Mouse (Mus musculus): ENCODE measurements around the gene Gm20431.
"Not testable (repeated sequence)": the region's sequence is repeated elsewhere in the genome, so short reads cannot be mapped to it uniquely, and the experiment has no call there.

Gm20431 gene

DNA sequence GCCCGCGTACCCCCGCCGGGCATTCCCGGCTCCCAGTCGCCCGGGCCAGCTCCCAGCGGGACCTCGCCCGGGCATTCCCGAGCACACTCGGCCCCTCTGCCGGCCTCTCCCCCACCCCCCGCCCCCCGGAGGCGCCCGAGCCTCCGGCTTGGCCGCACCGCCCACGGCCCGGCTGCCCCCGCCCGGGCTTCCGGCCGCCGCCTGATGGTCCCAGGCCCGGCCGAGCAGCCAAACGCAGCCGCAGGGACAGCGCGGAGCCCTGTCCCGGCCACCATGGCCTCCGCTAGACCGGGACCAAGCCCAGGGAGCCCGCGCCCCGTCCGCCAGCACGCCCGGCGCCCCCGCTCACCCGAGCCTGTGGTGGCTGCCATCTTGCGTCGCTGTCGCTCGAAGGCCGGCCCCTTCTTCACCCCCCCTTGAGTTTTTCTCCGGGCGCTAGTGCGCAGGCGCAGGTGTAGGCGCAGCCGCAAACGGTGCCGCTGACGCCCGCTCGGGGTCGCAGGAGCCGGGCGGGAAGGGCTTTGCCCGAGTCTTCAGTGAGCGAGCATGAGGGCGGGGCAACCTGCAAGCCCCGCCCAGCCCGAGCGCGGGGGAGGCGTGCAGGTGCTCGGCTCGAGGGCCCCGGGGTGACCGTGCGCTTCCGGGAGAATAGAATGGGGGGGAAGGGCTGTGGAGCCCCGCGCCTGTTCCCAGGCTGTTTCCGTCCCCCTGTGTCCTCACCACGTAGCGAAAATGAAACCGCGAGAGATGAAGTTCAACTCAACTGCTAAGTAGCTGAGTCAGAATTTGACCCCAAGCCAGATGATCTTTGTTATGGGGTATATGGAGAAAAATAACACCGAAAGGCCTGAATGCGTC is 29.5 kb downstream of the Gm20431 start, which contains the start of gene Ube2v1:
TSS of gene Ube2v1 (minus strand) at position 505 of the 858 bp plus-strand sequence.
- in situ Hi-C loops (cut with MseI, MboI), result no loop called here

GRCm38 (mm10) chr2:167631181-167631590 is 30.1 kb downstream of the Gm20431 start:
- in situ Hi-C loops (cut with MseI, MboI), result no loop called here

DNA sequence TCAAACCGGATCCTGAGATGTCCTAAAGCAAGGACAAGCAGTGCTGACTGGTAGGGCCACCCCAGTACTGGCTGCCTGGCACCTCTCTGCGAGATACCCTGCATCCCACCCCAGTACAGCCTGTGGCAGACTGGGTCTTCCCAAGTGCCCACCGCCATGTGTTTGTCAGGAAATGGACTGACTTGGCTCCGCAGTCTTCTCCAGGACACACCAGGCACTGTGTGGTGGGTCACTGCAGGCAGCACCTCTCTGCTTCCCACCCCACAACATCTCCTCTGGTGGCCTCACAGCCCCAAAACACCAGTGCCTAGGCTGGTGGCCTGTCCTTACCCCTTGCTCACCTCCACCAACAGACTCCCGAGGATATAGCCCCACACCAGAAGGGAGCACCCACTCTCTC is 30.9 kb downstream of the Gm20431 start:
- in situ Hi-C loops (cut with MseI, MboI), result no loop called here

GRCm38 (mm10) chr2:167629665-167630209 is 31.6 kb downstream of the Gm20431 start:
- in situ Hi-C loops (cut with MseI, MboI), result no loop called here

GRCm38 (mm10) chr2:167628872-167629271 is 32.4 kb downstream of the Gm20431 start:
- in situ Hi-C loops (cut with MseI, MboI), result no loop called here

DNA sequence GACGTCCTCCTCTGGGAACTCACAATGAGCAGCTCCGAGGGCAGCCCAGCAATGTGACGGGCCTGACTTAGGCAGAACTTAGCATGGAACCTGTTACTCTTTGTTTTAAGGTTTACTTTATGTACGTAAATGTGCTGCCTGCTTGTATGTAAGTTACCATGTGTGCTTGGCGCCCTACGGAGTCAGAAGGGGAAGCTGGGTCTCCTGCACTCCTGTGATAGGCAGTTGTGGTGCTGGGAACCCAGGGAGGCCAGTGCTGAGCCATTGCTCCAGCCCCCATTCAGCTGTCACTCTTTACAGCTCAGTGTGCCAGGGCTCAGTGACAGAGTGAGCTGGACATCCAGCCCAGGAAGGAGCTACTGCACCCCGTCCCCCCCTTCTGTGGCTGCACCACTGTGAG is 34.3 kb downstream of the Gm20431 start:
- in situ Hi-C loops (cut with MseI, MboI), result no loop called here

GRCm38 (mm10) chr2:167625670-167626069 is 35.6 kb downstream of the Gm20431 start:
- in situ Hi-C loops (cut with MseI, MboI), result no loop called here

- in situ Hi-C loops (cut with MseI, MboI), result no loop called here
These were observed 36.8 kb downstream of the Gm20431 start for GRCm38 (mm10) chr2:167624368-167625075.

GRCm38 (mm10) chr2:167622965-167623364 is 38.3 kb downstream of the Gm20431 start:
- in situ Hi-C loops (cut with MseI, MboI), result no loop called here

DNA sequence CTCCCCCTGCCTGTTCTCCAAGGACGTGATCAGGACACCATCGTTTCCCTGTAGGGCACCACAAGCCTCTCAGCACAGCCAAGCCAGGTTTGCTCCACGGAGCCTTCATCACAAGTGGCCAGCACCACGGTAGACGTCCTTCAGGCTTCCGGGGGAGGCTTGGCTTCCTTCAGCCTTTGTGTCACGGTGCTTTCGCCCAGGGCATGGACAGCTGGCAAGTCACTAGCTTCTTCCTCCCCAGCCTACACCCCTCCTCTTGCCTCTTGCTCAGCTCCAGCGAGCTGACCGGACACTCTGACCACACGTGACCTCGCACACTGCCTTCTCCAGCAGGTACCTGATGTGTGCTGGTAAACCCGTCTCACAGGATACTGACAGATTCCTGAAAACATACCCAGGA is 38.9 kb downstream of the Gm20431 start:
- in situ Hi-C loops (cut with MseI, MboI), result no loop called here

GRCm38 (mm10) chr2:167621255-167622087 is 39.8 kb downstream of the Gm20431 start:
- in situ Hi-C loops (cut with MseI, MboI), result no loop called here

- in situ Hi-C loops (cut with MseI, MboI), result no loop called here
These were observed 43.8 kb downstream of the Gm20431 start for GRCm38 (mm10) chr2:167617472-167617871.

DNA sequence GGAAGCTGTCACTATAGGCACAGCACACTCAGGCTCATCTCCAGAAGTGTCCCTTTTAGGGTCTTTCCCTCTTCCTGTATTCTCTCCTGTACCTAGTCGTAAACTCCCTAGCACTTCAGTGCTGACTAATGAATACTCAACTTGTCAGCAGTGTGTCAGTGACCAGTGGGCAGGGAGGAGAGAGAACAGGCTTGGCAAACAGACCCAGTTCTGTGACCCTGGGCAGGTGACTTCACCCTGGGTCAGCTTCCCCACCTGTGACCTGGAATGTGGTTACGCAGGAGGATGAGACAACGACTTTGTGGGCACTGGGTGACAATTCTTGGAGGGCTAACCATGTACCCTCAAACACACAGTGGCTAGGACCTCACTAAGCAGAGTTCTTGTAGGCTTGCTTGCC is 44.3 kb downstream of the Gm20431 start:
- in situ Hi-C loops (cut with MseI, MboI), result no loop called here

GRCm38 (mm10) chr2:167613335-167613734 is 48.0 kb downstream of the Gm20431 start:
- in situ Hi-C loops (cut with MseI, MboI), result not testable (repeated sequence)

GRCm38 (mm10) chr2:167612122-167612521 is 49.2 kb downstream of the Gm20431 start:
- in situ Hi-C loops (cut with MseI, MboI), result no loop called here

- in situ Hi-C loops (cut with MseI, MboI), result no loop called here
These were observed 50.0 kb downstream of the Gm20431 start for GRCm38 (mm10) chr2:167611287-167611686.

DNA sequence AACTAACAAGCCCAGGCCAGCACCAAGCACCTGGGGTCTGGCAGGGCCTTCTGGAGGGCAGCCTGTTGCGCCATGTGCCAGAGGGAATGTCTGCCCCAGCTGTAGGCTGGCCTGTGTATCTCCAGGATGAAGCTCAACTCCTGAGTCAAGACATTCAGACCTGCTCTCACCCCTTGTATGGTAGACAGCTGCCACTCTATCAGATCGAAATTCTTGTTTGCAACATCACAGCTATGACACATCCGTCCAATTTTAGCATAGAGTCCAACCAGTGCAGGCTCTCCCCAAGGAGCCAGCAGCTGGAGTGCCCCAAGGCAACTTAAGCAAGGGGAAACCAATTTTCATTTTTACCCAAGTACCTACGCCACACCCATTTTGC is 54.6 kb downstream of the Gm20431 start:
- in situ Hi-C loops (cut with MseI, MboI), result loop anchor here in 1 of 2 experiments (5.0 kb wide), 1 partner anchor 74 kb away; no protein-coding TSS in a partner anchor

DNA sequence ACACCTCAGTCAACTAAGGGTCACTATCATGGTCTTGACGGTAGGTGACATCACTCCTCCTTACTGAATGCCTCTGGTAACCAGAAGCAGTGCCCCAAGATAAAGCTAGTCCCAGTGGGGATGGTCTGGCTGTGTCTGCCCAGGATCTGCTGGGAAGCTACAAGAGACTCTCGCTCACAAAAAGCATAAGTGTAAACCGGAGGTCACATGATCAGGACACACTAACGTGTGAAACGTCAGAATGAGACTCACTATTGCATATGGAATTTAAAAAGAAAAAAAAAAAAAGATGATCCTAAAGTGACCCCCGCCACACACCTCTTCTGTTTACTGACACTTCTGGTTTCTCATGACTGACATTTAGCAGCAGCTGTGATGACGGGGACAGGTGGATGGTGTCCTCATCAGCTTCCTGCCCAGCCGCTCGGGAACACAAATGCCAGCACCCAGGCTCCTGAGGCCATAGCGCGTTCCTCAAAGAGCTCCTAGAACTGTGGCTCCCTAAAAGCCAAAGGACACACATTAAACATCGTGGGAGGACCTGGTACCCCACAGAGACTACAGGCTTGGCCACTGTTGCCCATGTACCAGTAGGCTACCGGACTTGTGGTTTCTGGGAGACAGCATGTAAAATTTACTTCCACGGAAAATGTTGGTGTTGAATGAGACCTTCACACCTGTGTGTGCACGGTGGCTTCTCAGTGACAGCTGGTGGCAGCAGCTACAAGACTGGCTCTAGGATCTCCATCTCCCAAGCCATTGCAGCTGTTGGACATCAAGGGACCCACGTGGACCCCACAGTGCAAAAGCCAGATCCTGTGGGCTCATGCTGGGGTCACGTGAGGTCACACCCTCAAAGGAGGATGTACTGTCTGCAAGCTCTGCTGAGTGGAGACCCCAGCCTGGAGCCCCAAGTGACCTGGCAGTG is 55.2 kb downstream of the Gm20431 start:
- in situ Hi-C loops (cut with MseI, MboI), result loop anchor here in 1 of 2 experiments (5.0 kb wide), 1 partner anchor 74 kb away; no protein-coding TSS in a partner anchor

GRCm38 (mm10) chr2:167605178-167605794 is 56.0 kb downstream of the Gm20431 start:
- in situ Hi-C loops (cut with MseI, MboI), result loop anchor here in 1 of 2 experiments (5.0 kb wide), 1 partner anchor 73 kb away; no protein-coding TSS in a partner anchor

GRCm38 (mm10) chr2:167602978-167603377 is 58.3 kb downstream of the Gm20431 start:
- in situ Hi-C loops (cut with MseI, MboI), result loop anchor here in 1 of 2 experiments (5.0 kb wide), 1 partner anchor 71 kb away; no protein-coding TSS in a partner anchor
